Mouse (Mus musculus) embryo, embryonic 11.5 days (tissue): ENCODE data around the gene Mxra7.

ENCODE experiments used
- DNase-seq: peaks from one replicate; pipeline ENCODE4 v3.0.0-alpha.2; 2012; ENCODE audit warnings: low read depth, low spot score

Mxra7 gene

GRCm38 (mm10) chr11:116819932-116820593 is 7.8 kb downstream of the Mxra7 start:
- DNase-seq: no peak

- DNase-seq: no peak
Measured at GRCm38 (mm10) chr11:116818722-116819121, 9.1 kb downstream of the Mxra7 start.

- no peak for DNase-seq
Measured at GRCm38 (mm10) chr11:116817567-116817966, 10.3 kb downstream of the Mxra7 start.

- DNase-seq: no peak
Measured at GRCm38 (mm10) chr11:116816769-116817168, 11.1 kb downstream of the Mxra7 start.

GRCm38 (mm10) chr11:116814884-116815415 is 12.9 kb downstream of the Mxra7 start:
- no peak for DNase-seq

- peak; percentile 51 for DNase-seq
Measured at GRCm38 (mm10) chr11:116814076-116814883, 13.6 kb downstream of the Mxra7 start.

GRCm38 (mm10) chr11:116813610-116814009 is 14.2 kb downstream of the Mxra7 start:
- DNase-seq: no peak

GRCm38 (mm10) chr11:116812793-116813529 is 14.9 kb downstream of the Mxra7 start:
- DNase-seq: peak; percentile 57

GRCm38 (mm10) chr11:116810983-116811901 is 16.6 kb downstream of the Mxra7 start:
- DNase-seq: peak; percentile 63

- no peak for DNase-seq
Measured at GRCm38 (mm10) chr11:116810528-116810927, 17.3 kb downstream of the Mxra7 start.

GRCm38 (mm10) chr11:116809520-116809919 is 18.3 kb downstream of the Mxra7 start:
- DNase-seq: no peak

GRCm38 (mm10) chr11:116808811-116809395 is 18.9 kb downstream of the Mxra7 start:
- DNase-seq: no peak

GRCm38 (mm10) chr11:116807938-116808606 is 19.8 kb downstream of the Mxra7 start:
- peak; percentile 74 for DNase-seq

GRCm38 (mm10) chr11:116807526-116807925 is 20.3 kb downstream of the Mxra7 start:
- no peak for DNase-seq

- no peak for DNase-seq
Measured at GRCm38 (mm10) chr11:116807116-116807515, 20.7 kb downstream of the Mxra7 start.

- DNase-seq: no peak
Measured at GRCm38 (mm10) chr11:116806136-116807071, 21.4 kb downstream of the Mxra7 start.

GRCm38 (mm10) chr11:116802709-116803108 is 25.1 kb downstream of the Mxra7 start:
- DNase-seq: no peak

- DNase-seq: no peak
Measured at GRCm38 (mm10) chr11:116801106-116801505, 26.7 kb downstream of the Mxra7 start.

- no peak for DNase-seq
Measured at GRCm38 (mm10) chr11:116799364-116799763, 28.5 kb downstream of the Mxra7 start.
